Comparison of ENCODE assay signal across 16 mouse cellular contexts in genomic region chr5:28055450-28055849, GRCm38 (mm10). TPM values are rescaled to one million over a fixed set of nuclear protein-coding genes. Genes with fewer than 3 reads are reported as not detected.
DNase-seq lines count a peak whose midpoint lies in the region; ATAC-seq and TF ChIP-seq lines count a peak whose summit lies in the region.
"Had no signal": no experiment of that assay in that cellular context is flagged by ENCODE, and none has a peak within 500 bp of the region (broad histone marks: within the 10 kb centered on the region; RNA-seq: fewer than 3 reads in every experiment).

No protein-coding gene starts in this region.

- no peaks in the 10 kb centered on the region for H3K9me3 ChIP-seq in liver, postnatal 0 days (ENCODE audit: low read length)
- no peaks in the 10 kb centered on the region for H3K9me3 ChIP-seq in forebrain, embryonic 10.5 days
- H3K9me3 ChIP-seq: limb, embryonic 13.5 days; midbrain, embryonic 12.5 days; neural tube, embryonic 12.5 days had no signal

- H3K79me2 ChIP-seq in heart, adult 2 months (replicated peaks; ENCODE audit: control insufficient read depth, insufficient read depth, low read length) = no peaks in the 10 kb centered on the region

- H3K4me2 ChIP-seq in liver, postnatal 0 days (ENCODE audit: low read depth, low read length) = no peak overlapping the region
- H3K4me2 ChIP-seq: limb, embryonic 13.5 days; midbrain, embryonic 12.5 days; neural tube, embryonic 12.5 days had no signal

- no peaks in the 10 kb centered on the region for H3K36me3 ChIP-seq in heart, adult 2 months (ENCODE audit: control insufficient read depth, insufficient read depth, low read length)
- no peaks in the 10 kb centered on the region for H3K36me3 ChIP-seq in liver, postnatal 0 days (replicated peaks; ENCODE audit: insufficient read depth, low read length)
- H3K36me3 ChIP-seq in forebrain, embryonic 10.5 days (replicated peaks) = no peaks in the 10 kb centered on the region
- H3K36me3 ChIP-seq: limb, embryonic 13.5 days; midbrain, embryonic 12.5 days; neural tube, embryonic 12.5 days had no signal

- no peak overlapping the region for H3K4me3 ChIP-seq in heart, adult 2 months
- no peak overlapping the region for H3K4me3 ChIP-seq in liver, postnatal 0 days (ENCODE audit: low read depth, low read length)
- no peak overlapping the region for H3K4me3 ChIP-seq in forebrain, embryonic 10.5 days
- H3K4me3 ChIP-seq: limb, embryonic 13.5 days; midbrain, embryonic 12.5 days; neural tube, embryonic 12.5 days had no signal

- no peaks in the 10 kb centered on the region for H3K4me1 ChIP-seq in heart, adult 2 months (ENCODE audit: control insufficient read depth, insufficient read depth, low read length)
- peaks cover 3% of the 10 kb centered on the region for H3K4me1 ChIP-seq in liver, postnatal 0 days (ENCODE audit: insufficient read depth)
- peaks cover 7% of the 10 kb centered on the region for H3K4me1 ChIP-seq in forebrain, embryonic 10.5 days
- H3K4me1 ChIP-seq: limb, embryonic 13.5 days; midbrain, embryonic 12.5 days; neural tube, embryonic 12.5 days had no signal

- intact Hi-C loops in heart, adult 2 months (cut with DNase I) = no loop called here
- intact Hi-C loops in heart, postnatal 25 days (cut with DNase I) = no loop called here

- TF ChIP-seq POLR2A in heart, adult 2 months (IDR thresholded peaks at IDR 0.05; ENCODE audit: insufficient read depth, low read depth, low read length) = no peak

- H3K9ac ChIP-seq in heart, adult 2 months (ENCODE audit: low read depth, low read length) = no peak overlapping the region
- H3K9ac ChIP-seq in liver, postnatal 0 days (replicated peaks) = no peak overlapping the region; the same call in 1 of the 2 replicates
- H3K9ac ChIP-seq: limb, embryonic 13.5 days; midbrain, embryonic 12.5 days; neural tube, embryonic 12.5 days had no signal

- no peak for TF ChIP-seq CTCF in heart, adult 2 months (IDR thresholded peaks at IDR 0.05)
- no peak for TF ChIP-seq CTCF in liver, postnatal 0 days (IDR thresholded peaks at IDR 0.05; ENCODE audit: low read depth)

- no peak overlapping the region for H3K27ac ChIP-seq in heart, adult 2 months
- peak overlapping the region; percentile 94 for H3K27ac ChIP-seq in liver, postnatal 0 days (ENCODE audit: low read depth)
- H3K27ac ChIP-seq in forebrain, embryonic 10.5 days = no peak overlapping the region
- H3K27ac ChIP-seq: limb, embryonic 13.5 days; midbrain, embryonic 12.5 days; neural tube, embryonic 12.5 days had no signal

- WGBS in heart, adult 2 months = 37% methylated on average over 2 of the region's 2 CpGs
- WGBS in liver, postnatal 0 days (ENCODE audit: insufficient replicate concordance) = 59% methylated on average over 2 of the region's 2 CpGs
- WGBS in forebrain, embryonic 10.5 days = 45% methylated on average over 2 of the region's 2 CpGs

- DNase-seq in heart, adult 2 months = peak; percentile 36 to 51
- DNase-seq in heart, postnatal 25 days (ENCODE audit: low spot score) = no peak
- DNase-seq in testis, postnatal 14 days (ENCODE audit: low spot score) = peak; percentile 14
- no peak for DNase-seq in testis, postnatal 10 days (ENCODE audit: low spot score)
- DNase-seq in liver, postnatal 0 days = peak; percentile 77
- no peak for DNase-seq in forebrain, embryonic 10.5 days (ENCODE audit: extremely low spot score, low spot score)
- no peak for DNase-seq in adrenal gland, adult (ENCODE audit: inconsistent age in 2 of 2, low spot score in 1 of 2)
- no peak for DNase-seq in Muller cell, postnatal 12 days (ENCODE audit: inconsistent ontology term)
- DNase-seq: adrenal gland, postnatal 14 days; B cell, adult 2 months; cerebellum, adult 11 months; embryo, embryonic 11 days had no signal

- TF ChIP-seq EP300 in heart, adult 2 months (IDR thresholded peaks at IDR 0.05; ENCODE audit: insufficient read depth, low read depth, low read length) = 0 out of 2 replicates have a peak, but pooled peaks have one; percentile 43
- peak; percentile 95 for TF ChIP-seq EP300 in liver, postnatal 0 days (IDR thresholded peaks at IDR 0.05; ENCODE audit: low read depth)

- ATAC-seq in liver, postnatal 0 days = peak; percentile 98
- ATAC-seq: hindbrain, embryonic 16.5 days had no signal

- no peaks in the 10 kb centered on the region for H3K27me3 ChIP-seq in heart, adult 2 months (ENCODE audit: control insufficient read depth, insufficient read depth, low read length)
- H3K27me3 ChIP-seq in liver, postnatal 0 days (ENCODE audit: insufficient read depth, low read length) = no peaks in the 10 kb centered on the region
- no peaks in the 10 kb centered on the region for H3K27me3 ChIP-seq in forebrain, embryonic 10.5 days (ENCODE audit: poor library complexity, severe bottlenecking)
- H3K27me3 ChIP-seq: limb, embryonic 13.5 days; midbrain, embryonic 12.5 days; neural tube, embryonic 12.5 days had no signal

RNA-seq across cellular contexts. Expression of gene Insig1, which starts 15.7 kb away (rescaled TPM):
- total RNA-seq in heart, adult 2 months (2021) = 10 to 100 TPM; 17.3 to 17.5 TPM
- polyA plus RNA-seq in heart, adult 2 months (2012; rRNA removed) = 17.3 and 23.7 TPM in 2 replicates
- 10 to 100 TPM; 13.8 to 15.0 TPM for total RNA-seq in heart, postnatal 25 days (2021)
- 36.3 and 40.3 TPM in 2 replicates for polyA plus RNA-seq in liver, postnatal 0 days (2015; fragmentation: Nextera tagmentation; extraction: Ambion mirVana)
- 94.2 and 104 TPM in 2 replicates for polyA plus RNA-seq in forebrain, embryonic 10.5 days (2016; fragmentation: Nextera tagmentation; extraction: Ambion mirVana)

Comparison
In these comparisons a context has a peak if more than half of its experiments do, and no peak if none do; other contexts are left out.
1. DNase-seq: peak in heart, adult 2 months (2 of 2), testis, postnatal 14 days (single experiment) and liver, postnatal 0 days (single experiment); none in heart, postnatal 25 days (single experiment), testis, postnatal 10 days (single experiment), forebrain, embryonic 10.5 days (single experiment), adrenal gland, adult (0 of 2) and Muller cell, postnatal 12 days (single experiment).